Comparison of ENCODE assay signal across 11 mouse cellular contexts in genomic region chr3:109994978-109995662, GRCm38 (mm10).
A peak's percentile ranks its signal among the peaks of the same experiment; 100 is the strongest.
DNase-seq lines count a peak whose midpoint lies in the region; ATAC-seq and TF ChIP-seq lines count a peak whose summit lies in the region.
"Had no signal": no experiment of that assay in that cellular context is flagged by ENCODE, and none has a peak within 500 bp of the region (broad histone marks: within the 10 kb centered on the region; RNA-seq: fewer than 3 reads in every experiment).

No protein-coding gene starts in this region.

- H3K27ac ChIP-seq in embryonic facial prominence, embryonic 11.5 days (replicated peaks; ENCODE audit: low read depth, low read length) = no peak overlapping the region
- H3K27ac ChIP-seq in embryonic facial prominence, embryonic 10.5 days (replicated peaks) = no peak overlapping the region
- H3K27ac ChIP-seq in cerebellum, adult 2 months (ENCODE audit: insufficient read depth, low read length) = peak overlapping the region; percentile 12; the same call in 1 of the 2 replicates
- H3K27ac ChIP-seq in hindbrain, embryonic 12.5 days = peak overlapping the region; percentile 62; the same call in 1 of the 2 replicates
- peak overlapping the region; percentile 13; the same call in 1 of the 2 replicates for H3K27ac ChIP-seq in midbrain, embryonic 15.5 days
- H3K27ac ChIP-seq: liver, embryonic 14.5 days had no signal

- H3K27me3 ChIP-seq in embryonic facial prominence, embryonic 11.5 days (ENCODE audit: control insufficient read depth, insufficient read depth, low read length) = no peaks in the 10 kb centered on the region
- H3K27me3 ChIP-seq in embryonic facial prominence, embryonic 10.5 days (replicated peaks; ENCODE audit: low read depth, poor library complexity, severe bottlenecking) = no peaks in the 10 kb centered on the region
- H3K27me3 ChIP-seq in cerebellum, adult 2 months (ENCODE audit: control insufficient read depth, insufficient read depth, low read length) = no peaks in the 10 kb centered on the region
- no peaks in the 10 kb centered on the region for H3K27me3 ChIP-seq in hindbrain, embryonic 12.5 days
- H3K27me3 ChIP-seq in midbrain, embryonic 15.5 days (replicated peaks) = no peaks in the 10 kb centered on the region

- no peak overlapping the region; the same call in 1 of the 2 replicates for H3K9ac ChIP-seq in embryonic facial prominence, embryonic 11.5 days (replicated peaks; ENCODE audit: low read length)
- H3K9ac ChIP-seq in hindbrain, embryonic 12.5 days = no peak overlapping the region
- no peak overlapping the region for H3K9ac ChIP-seq in midbrain, embryonic 15.5 days
- H3K9ac ChIP-seq: liver, embryonic 14.5 days had no signal

- no peaks in the 10 kb centered on the region for H3K36me3 ChIP-seq in embryonic facial prominence, embryonic 11.5 days (replicated peaks; ENCODE audit: control insufficient read depth, insufficient read depth, low read depth, low read length)
- H3K36me3 ChIP-seq in embryonic facial prominence, embryonic 10.5 days (replicated peaks) = no peaks in the 10 kb centered on the region
- H3K36me3 ChIP-seq in hindbrain, embryonic 12.5 days = no peaks in the 10 kb centered on the region
- no peaks in the 10 kb centered on the region for H3K36me3 ChIP-seq in midbrain, embryonic 15.5 days (replicated peaks)

- no peaks in the 10 kb centered on the region for H3K4me1 ChIP-seq in embryonic facial prominence, embryonic 11.5 days (ENCODE audit: control insufficient read depth, insufficient read depth, low read length)
- H3K4me1 ChIP-seq in embryonic facial prominence, embryonic 10.5 days = peaks cover 6% of the 10 kb centered on the region; the same call in 1 of the 2 replicates
- H3K4me1 ChIP-seq in cerebellum, adult 2 months (ENCODE audit: control insufficient read depth, insufficient read depth, low read length) = peaks cover 6% of the 10 kb centered on the region; the same call in 1 of the 2 replicates
- peaks cover 14% of the 10 kb centered on the region for H3K4me1 ChIP-seq in hindbrain, embryonic 12.5 days
- H3K4me1 ChIP-seq in midbrain, embryonic 15.5 days = peaks cover 18% of the 10 kb centered on the region

- no peaks in the 10 kb centered on the region for H3K9me3 ChIP-seq in embryonic facial prominence, embryonic 11.5 days (replicated peaks; ENCODE audit: control insufficient read depth, low read length)
- no peaks in the 10 kb centered on the region for H3K9me3 ChIP-seq in embryonic facial prominence, embryonic 10.5 days
- no peaks in the 10 kb centered on the region for H3K9me3 ChIP-seq in hindbrain, embryonic 12.5 days (replicated peaks)
- no peaks in the 10 kb centered on the region for H3K9me3 ChIP-seq in midbrain, embryonic 15.5 days

- TF ChIP-seq POLR2A in cerebellum, adult 2 months (IDR thresholded peaks at IDR 0.05; ENCODE audit: borderline replicate concordance, insufficient read depth, low read length) = no peak

- DNase-seq in embryonic facial prominence, embryonic 11.5 days (ENCODE audit: low spot score) = no peak
- DNase-seq in embryonic facial prominence, embryonic 10.5 days (ENCODE audit: low spot score) = no peak
- DNase-seq in cerebellum, adult 2 months = peak; percentile 79 to 89
- no peak for DNase-seq in kidney, adult 18-20 months
- DNase-seq: adrenal gland, postnatal 36 days; kidney, postnatal 4 days had no signal

- TF ChIP-seq CTCF in cerebellum, adult 2 months (IDR thresholded peaks at IDR 0.05; ENCODE audit: borderline replicate concordance, insufficient read depth, low read depth, low read length) = no peak

- no peak overlapping the region for H3K4me2 ChIP-seq in embryonic facial prominence, embryonic 11.5 days (ENCODE audit: low read depth, low read length)
- no peak overlapping the region for H3K4me2 ChIP-seq in hindbrain, embryonic 12.5 days (replicated peaks)
- H3K4me2 ChIP-seq in midbrain, embryonic 15.5 days = peak overlapping the region; percentile 2; the same call in 1 of the 2 replicates

- ATAC-seq in embryonic facial prominence, embryonic 11.5 days (replicated peaks; ENCODE audit: insufficient number of reproducible peaks, low FRiP score, low TSS enrichment, low read depth) = peak; percentile 62; the same call in 1 of the 2 replicates
- ATAC-seq in hindbrain, embryonic 12.5 days (ENCODE audit: low FRiP score) = peak; percentile 90
- peak; percentile 75 for ATAC-seq in midbrain, embryonic 15.5 days (replicated peaks)
- no peak for ATAC-seq in megakaryocyte progenitor cell, adult 5-6 weeks (replicated peaks; ENCODE audit: poor library complexity)
- ATAC-seq in megakaryocyte-erythroid progenitor cell, adult 5-6 weeks (replicated peaks; ENCODE audit: low FRiP score, low TSS enrichment, poor library complexity, severe bottlenecking) = no peak

- 34% methylated on average over 6 of the region's 6 CpGs for WGBS in embryonic facial prominence, embryonic 11.5 days
- WGBS in embryonic facial prominence, embryonic 10.5 days = 35% methylated on average over 6 of the region's 6 CpGs
- 8% methylated on average over 6 of the region's 6 CpGs for WGBS in cerebellum, adult 2 months
- 20% methylated on average over 6 of the region's 6 CpGs for WGBS in hindbrain, embryonic 12.5 days
- 27% methylated on average over 6 of the region's 6 CpGs for WGBS in midbrain, embryonic 15.5 days

- H3K4me3 ChIP-seq in embryonic facial prominence, embryonic 11.5 days (ENCODE audit: low read depth, low read length) = no peak overlapping the region
- no peak overlapping the region for H3K4me3 ChIP-seq in embryonic facial prominence, embryonic 10.5 days
- no peak overlapping the region for H3K4me3 ChIP-seq in cerebellum, adult 2 months (replicated peaks; ENCODE audit: insufficient read depth, low read depth, low read length)
- no peak overlapping the region for H3K4me3 ChIP-seq in hindbrain, embryonic 12.5 days
- H3K4me3 ChIP-seq in midbrain, embryonic 15.5 days = no peak overlapping the region

Comparison
In these comparisons a context has a peak if more than half of its experiments do, and no peak if none do; other contexts are left out.
1. ATAC-seq: peak in embryonic facial prominence, embryonic 11.5 days (single experiment), hindbrain, embryonic 12.5 days (single experiment) and midbrain, embryonic 15.5 days (single experiment); none in megakaryocyte progenitor cell, adult 5-6 weeks (single experiment) and megakaryocyte-erythroid progenitor cell, adult 5-6 weeks (single experiment).
2. DNase-seq: peak in cerebellum, adult 2 months (2 of 2); none in embryonic facial prominence, embryonic 11.5 days (single experiment), embryonic facial prominence, embryonic 10.5 days (single experiment) and kidney, adult 18-20 months (single experiment).
3. H3K27ac ChIP-seq: peak in cerebellum, adult 2 months (single experiment), hindbrain, embryonic 12.5 days (single experiment) and midbrain, embryonic 15.5 days (single experiment); none in embryonic facial prominence, embryonic 11.5 days (single experiment) and embryonic facial prominence, embryonic 10.5 days (single experiment).